Comparison of ENCODE assay signal across 23 mouse cellular contexts in the genomic region with DNA sequence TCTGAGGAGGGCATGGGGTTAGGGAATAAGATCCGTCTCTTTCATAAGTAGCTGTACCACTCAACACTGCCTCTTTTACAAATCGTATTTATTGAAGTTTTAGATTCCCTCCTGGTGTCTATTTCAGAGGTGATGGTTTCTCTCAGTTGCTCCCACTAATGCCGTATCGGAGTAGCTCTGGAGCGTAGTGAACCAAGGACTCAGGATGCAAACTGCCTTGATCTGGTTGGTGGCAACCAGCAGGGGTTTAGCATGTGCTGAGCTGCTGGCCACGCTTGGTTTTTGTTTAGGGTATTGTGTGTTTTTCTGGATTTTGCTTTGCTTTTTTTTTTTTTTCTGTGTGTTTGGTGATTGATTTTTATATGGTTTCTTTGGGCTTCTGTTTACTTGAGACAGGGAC.
DNase-seq lines count a peak whose midpoint lies in the region; ATAC-seq lines count a peak whose summit lies in the region.
"Had no signal": no experiment of that assay in that cellular context is flagged by ENCODE, and none has a peak within 500 bp of the region (broad histone marks: within the 10 kb centered on the region; RNA-seq: fewer than 3 reads in every experiment).

No protein-coding gene starts in this region.

- H3K9ac ChIP-seq in forebrain, embryonic 12.5 days, result no peak overlapping the region
- no peak overlapping the region for H3K9ac ChIP-seq in forebrain, embryonic 11.5 days (ENCODE audit: low read length)
- no peak overlapping the region for H3K9ac ChIP-seq in midbrain, embryonic 16.5 days (ENCODE audit: low read depth, low read length)
- peak overlapping the region; percentile 21; the same call in 1 of the 2 replicates for H3K9ac ChIP-seq in forebrain, embryonic 14.5 days (ENCODE audit: low read length)
- H3K9ac ChIP-seq: embryonic facial prominence, embryonic 13.5 days; hindbrain, embryonic 15.5 days; liver, embryonic 12.5 days; liver, postnatal 0 days; neural tube, embryonic 13.5 days had no signal

- DNase-seq in forebrain, embryonic 11.5 days (ENCODE audit: low spot score), result no peak
- DNase-seq in midbrain, embryonic 10.5 days (ENCODE audit: low spot score), result no peak
- no peak for DNase-seq in forebrain, embryonic 14.5 days (ENCODE audit: low spot score)
- DNase-seq in c-Kit-positive CD71-positive TER-119-positive erythroid progenitor cells, embryonic 14.5 days (ENCODE audit: low spot score), result no peak
- DNase-seq in ovary, adult 18-20 months (ENCODE audit: low spot score), result no peak
- DNase-seq: adrenal gland, postnatal 10 days; gastrocnemius, postnatal 10 days; heart, postnatal 14 days; kidney, adult 11 months; kidney, postnatal 14 days; liver, postnatal 0 days; thymus, adult 18-20 months; thymus, postnatal 25 days had no signal

- H3K9me3 ChIP-seq in forebrain, embryonic 12.5 days, result no peaks in the 10 kb centered on the region
- H3K9me3 ChIP-seq in forebrain, embryonic 11.5 days (ENCODE audit: control insufficient read depth, low read length), result no peaks in the 10 kb centered on the region
- no peaks in the 10 kb centered on the region for H3K9me3 ChIP-seq in midbrain, embryonic 16.5 days (replicated peaks; ENCODE audit: control insufficient read depth, low read length, poor library complexity, severe bottlenecking)
- H3K9me3 ChIP-seq in midbrain, embryonic 10.5 days (replicated peaks), result no peaks in the 10 kb centered on the region
- no peaks in the 10 kb centered on the region for H3K9me3 ChIP-seq in forebrain, embryonic 14.5 days (replicated peaks; ENCODE audit: control insufficient read depth, low read length)
- H3K9me3 ChIP-seq: embryonic facial prominence, embryonic 13.5 days; hindbrain, embryonic 10.5 days; hindbrain, embryonic 15.5 days; liver, embryonic 12.5 days; neural tube, embryonic 13.5 days had no signal

- no peaks in the 10 kb centered on the region for H3K36me3 ChIP-seq in forebrain, embryonic 12.5 days (replicated peaks)
- H3K36me3 ChIP-seq in forebrain, embryonic 11.5 days (ENCODE audit: control insufficient read depth, insufficient read depth, low read length), result no peaks in the 10 kb centered on the region
- no peaks in the 10 kb centered on the region for H3K36me3 ChIP-seq in midbrain, embryonic 16.5 days (ENCODE audit: control insufficient read depth, insufficient read depth, low read length)
- no peaks in the 10 kb centered on the region for H3K36me3 ChIP-seq in midbrain, embryonic 10.5 days
- no peaks in the 10 kb centered on the region for H3K36me3 ChIP-seq in forebrain, embryonic 14.5 days (ENCODE audit: control insufficient read depth, insufficient read depth, low read length)
- H3K36me3 ChIP-seq: embryonic facial prominence, embryonic 13.5 days; hindbrain, embryonic 10.5 days; hindbrain, embryonic 15.5 days; liver, embryonic 12.5 days; neural tube, embryonic 13.5 days had no signal

- 84% methylated on average over 6 of the region's 6 CpGs for WGBS in forebrain, embryonic 12.5 days
- 85% methylated on average over 6 of the region's 6 CpGs for WGBS in forebrain, embryonic 11.5 days
- WGBS in midbrain, embryonic 16.5 days, result 77% methylated on average over 6 of the region's 6 CpGs
- 90% methylated on average over 6 of the region's 6 CpGs for WGBS in midbrain, embryonic 10.5 days
- WGBS in forebrain, embryonic 14.5 days, result 66% methylated on average over 6 of the region's 6 CpGs

- H3K4me1 ChIP-seq in forebrain, embryonic 12.5 days, result peaks cover 21% of the 10 kb centered on the region
- H3K4me1 ChIP-seq in forebrain, embryonic 11.5 days (replicated peaks; ENCODE audit: control insufficient read depth, insufficient read depth, low read length), result peaks cover 8% of the 10 kb centered on the region; the same call in 1 of the 2 replicates
- peaks cover 9% of the 10 kb centered on the region; the same call in 1 of the 2 replicates for H3K4me1 ChIP-seq in midbrain, embryonic 16.5 days (ENCODE audit: control insufficient read depth, insufficient read depth, low read length)
- peaks cover 15% of the 10 kb centered on the region for H3K4me1 ChIP-seq in midbrain, embryonic 10.5 days
- H3K4me1 ChIP-seq in forebrain, embryonic 14.5 days (ENCODE audit: control insufficient read depth, insufficient read depth, low read length), result peaks cover 29% of the 10 kb centered on the region
- H3K4me1 ChIP-seq: liver, embryonic 12.5 days had no signal

- H3K4me3 ChIP-seq in forebrain, embryonic 12.5 days (replicated peaks), result no peak overlapping the region
- H3K4me3 ChIP-seq in forebrain, embryonic 11.5 days (ENCODE audit: low read depth, low read length), result no peak overlapping the region
- peak overlapping the region; percentile 5; the same call in 1 of the 2 replicates for H3K4me3 ChIP-seq in midbrain, embryonic 16.5 days (ENCODE audit: low read depth, low read length)
- no peak overlapping the region for H3K4me3 ChIP-seq in midbrain, embryonic 10.5 days
- H3K4me3 ChIP-seq in forebrain, embryonic 14.5 days (ENCODE audit: low read depth, low read length), result peak overlapping the region; percentile 21
- H3K4me3 ChIP-seq: embryonic facial prominence, embryonic 13.5 days; hindbrain, embryonic 10.5 days; hindbrain, embryonic 15.5 days; liver, embryonic 12.5 days; neural tube, embryonic 13.5 days had no signal

- no peak for ATAC-seq in forebrain, embryonic 12.5 days (ENCODE audit: low FRiP score)
- ATAC-seq in forebrain, embryonic 11.5 days (replicated peaks; ENCODE audit: low FRiP score), result no peak
- ATAC-seq in midbrain, embryonic 16.5 days, result no peak
- no peak for ATAC-seq in forebrain, embryonic 14.5 days
- ATAC-seq: inflammation-experienced regulatory T-cells, adult 6 months; liver, embryonic 12.5 days; liver, postnatal 0 days; Patski had no signal

- peaks cover 34% of the 10 kb centered on the region for H3K27me3 ChIP-seq in forebrain, embryonic 12.5 days
- H3K27me3 ChIP-seq in forebrain, embryonic 11.5 days (ENCODE audit: control insufficient read depth, insufficient read depth, low read length), result peaks cover 9% of the 10 kb centered on the region
- H3K27me3 ChIP-seq in midbrain, embryonic 16.5 days (ENCODE audit: control insufficient read depth, insufficient read depth, low read depth, low read length), result no peaks in the 10 kb centered on the region
- H3K27me3 ChIP-seq in midbrain, embryonic 10.5 days (ENCODE audit: low read depth, poor library complexity, severe bottlenecking), result no peaks in the 10 kb centered on the region
- H3K27me3 ChIP-seq in forebrain, embryonic 14.5 days (replicated peaks; ENCODE audit: control insufficient read depth, insufficient read depth, low read length), result no peaks in the 10 kb centered on the region
- H3K27me3 ChIP-seq: embryonic facial prominence, embryonic 13.5 days; liver, embryonic 12.5 days; neural tube, embryonic 13.5 days had no signal

- H3K27ac ChIP-seq in forebrain, embryonic 12.5 days, result peak overlapping the region; percentile 56; the same call in 1 of the 2 replicates
- no peak overlapping the region for H3K27ac ChIP-seq in forebrain, embryonic 11.5 days (ENCODE audit: low read depth, low read length)
- peak overlapping the region; percentile 67; the same call in 1 of the 2 replicates for H3K27ac ChIP-seq in midbrain, embryonic 16.5 days (ENCODE audit: low read length)
- H3K27ac ChIP-seq in midbrain, embryonic 10.5 days (replicated peaks), result no peak overlapping the region
- H3K27ac ChIP-seq in forebrain, embryonic 14.5 days (ENCODE audit: low read depth, low read length), result peak overlapping the region; percentile 67
- H3K27ac ChIP-seq: embryonic facial prominence, embryonic 13.5 days; hindbrain, embryonic 10.5 days; hindbrain, embryonic 15.5 days; liver, embryonic 12.5 days; neural tube, embryonic 13.5 days; stomach, postnatal 0 days had no signal

- H3K4me2 ChIP-seq in forebrain, embryonic 12.5 days, result 0 out of 2 replicates have a peak overlapping the region, but pooled peaks have one; percentile 15
- no peak overlapping the region for H3K4me2 ChIP-seq in forebrain, embryonic 11.5 days (ENCODE audit: low read depth, low read length, severe bottlenecking)
- peak overlapping the region; percentile 29; the same call in 1 of the 2 replicates for H3K4me2 ChIP-seq in midbrain, embryonic 16.5 days (ENCODE audit: low read length)
- peak overlapping the region; percentile 28 for H3K4me2 ChIP-seq in forebrain, embryonic 14.5 days (ENCODE audit: low read length)
- H3K4me2 ChIP-seq: embryonic facial prominence, embryonic 13.5 days; hindbrain, embryonic 15.5 days; liver, embryonic 12.5 days; neural tube, embryonic 13.5 days had no signal

Comparison
In these comparisons a context has a peak if more than half of its experiments do, and no peak if none do; other contexts are left out.
1. H3K27ac ChIP-seq: peak in forebrain, embryonic 12.5 days (single experiment), midbrain, embryonic 16.5 days (single experiment) and forebrain, embryonic 14.5 days (single experiment); none in forebrain, embryonic 11.5 days (single experiment) and midbrain, embryonic 10.5 days (single experiment).
2. H3K4me3 ChIP-seq: peak in midbrain, embryonic 16.5 days (single experiment) and forebrain, embryonic 14.5 days (single experiment); none in forebrain, embryonic 12.5 days (single experiment), forebrain, embryonic 11.5 days (single experiment) and midbrain, embryonic 10.5 days (single experiment).